Mouse (Mus musculus): ENCODE data around the gene Pitpnc1.

DNA sequence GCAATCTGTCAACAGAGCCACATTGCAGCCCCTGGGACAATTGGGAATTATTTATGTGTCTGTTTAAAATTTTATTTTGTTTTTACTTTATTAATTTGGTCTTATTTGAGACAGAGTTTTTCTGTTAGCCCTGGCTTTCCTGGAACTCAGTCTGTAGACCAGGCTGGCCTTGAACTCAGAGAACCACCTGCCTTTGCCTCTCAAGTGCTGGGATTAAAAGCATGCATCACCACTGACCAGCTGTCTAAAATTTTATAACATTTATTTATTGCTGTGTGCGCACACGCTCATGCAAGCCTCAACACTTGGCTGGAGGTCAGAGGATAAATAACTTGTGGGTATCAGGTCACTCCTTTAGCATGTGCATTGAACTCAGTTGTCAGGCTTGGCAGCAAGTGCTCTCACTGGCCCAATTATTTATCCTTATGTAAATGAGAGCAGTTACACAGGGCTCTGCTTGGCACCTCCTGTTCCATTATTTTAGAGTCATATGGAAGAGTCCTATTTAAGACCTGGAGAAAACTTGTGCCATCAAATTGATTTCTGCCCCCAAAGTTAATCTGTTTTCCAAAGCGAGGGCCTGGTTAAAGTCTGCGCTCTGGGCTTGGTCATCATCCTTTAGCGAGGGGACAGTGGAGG, 237.1 kb downstream of the Pitpnc1 start:
- TF ChIP-seq POLR2A (IDR thresholded peaks at IDR 0.05; ENCODE audit: borderline replicate concordance, control insufficient read depth, low read depth, low read length) (no peak), CTCF (IDR thresholded peaks at IDR 0.05; ENCODE audit: control insufficient read depth, insufficient read depth, low read length) (no peak)

Measured in bone marrow, adult 2 months (tissue).